Mouse (Mus musculus) layer of hippocampus, adult 11-12 months (tissue): ENCODE results near the gene Rpusd2.

Experiments used
- DNase-seq: peaks from one replicate; pipeline ENCODE4 v3.0.0; 2022; ENCODE audit warnings: low spot score

Rpusd2 gene

DNA sequence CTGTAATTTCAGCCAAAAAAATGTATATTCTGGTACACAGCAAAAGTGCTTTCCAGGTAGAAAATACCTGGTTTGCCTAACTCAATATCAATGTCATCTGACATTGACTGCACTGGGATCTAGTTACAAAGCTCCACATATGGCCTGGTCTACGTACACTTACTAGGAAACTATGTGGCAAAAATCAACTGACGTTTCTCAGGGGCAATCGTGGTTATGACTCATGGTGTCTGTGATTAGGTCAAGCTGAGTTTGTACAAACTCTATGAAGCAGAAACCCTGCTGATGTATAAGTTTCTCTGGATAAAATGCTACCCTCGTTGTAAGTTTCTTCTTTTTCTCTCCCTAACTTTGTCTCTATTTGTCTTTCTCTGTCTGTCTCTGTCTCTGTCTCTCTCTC is 2.4 kb upstream of the Rpusd2 start:
- no peak for DNase-seq

DNA sequence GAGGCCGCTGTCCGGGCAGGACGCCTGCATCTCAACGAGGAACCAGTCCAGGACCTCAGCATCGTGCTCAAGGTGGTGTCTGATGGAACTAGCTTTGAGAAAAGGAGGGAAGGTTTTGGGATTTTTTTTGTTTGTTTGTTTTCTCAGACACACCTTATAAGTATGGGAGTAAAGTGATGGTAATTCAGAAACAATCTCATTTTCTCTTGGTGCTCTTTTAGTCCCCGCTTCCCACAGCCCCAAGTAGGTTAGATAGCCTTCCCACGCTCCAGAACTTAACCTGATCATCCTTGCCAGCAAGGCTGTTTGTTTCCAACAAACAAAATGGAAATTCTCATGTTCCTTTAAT is 781 bp downstream of the Rpusd2 start:
- DNase-seq: no peak

DNA sequence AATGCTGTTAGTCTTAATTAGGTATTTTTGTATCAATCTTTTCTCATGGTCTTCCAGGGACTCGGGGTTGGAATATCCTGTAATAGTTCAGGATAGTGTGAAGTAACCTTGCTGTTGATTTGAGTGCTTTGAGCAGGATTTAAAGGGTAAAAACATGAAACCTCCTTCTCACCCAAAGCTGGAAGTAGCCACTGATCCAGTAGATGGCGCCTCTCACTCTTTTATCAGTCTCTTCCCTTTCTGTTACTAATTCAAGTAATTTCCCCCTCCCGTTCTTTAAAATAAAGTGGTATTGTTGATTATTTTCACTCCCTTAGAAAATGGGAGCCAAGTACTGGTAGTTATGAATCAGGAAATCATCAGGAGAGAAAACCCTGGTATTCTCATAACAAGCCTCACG is 6.3 kb downstream of the Rpusd2 start:
- peak; percentile 50 for DNase-seq

DNA sequence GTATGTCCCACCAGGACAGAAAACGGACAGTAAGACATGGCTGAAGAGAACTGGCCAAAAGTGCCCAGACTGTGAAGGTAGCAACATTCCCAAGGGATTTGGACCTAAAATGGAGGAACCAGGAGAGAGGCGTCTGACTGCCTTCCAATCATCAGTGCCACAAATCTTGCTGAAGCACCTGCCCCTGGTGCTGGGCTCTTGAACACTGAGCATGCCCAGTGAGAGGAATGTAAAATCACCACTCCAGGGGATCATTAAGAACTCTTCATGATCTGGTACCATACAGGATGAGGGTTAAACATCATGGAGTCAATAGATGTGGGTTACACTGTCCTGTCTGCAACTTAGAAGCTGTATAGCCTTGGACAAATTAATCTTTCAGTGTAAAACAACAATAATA is 10.6 kb downstream of the Rpusd2 start:
- DNase-seq: no peak

DNA sequence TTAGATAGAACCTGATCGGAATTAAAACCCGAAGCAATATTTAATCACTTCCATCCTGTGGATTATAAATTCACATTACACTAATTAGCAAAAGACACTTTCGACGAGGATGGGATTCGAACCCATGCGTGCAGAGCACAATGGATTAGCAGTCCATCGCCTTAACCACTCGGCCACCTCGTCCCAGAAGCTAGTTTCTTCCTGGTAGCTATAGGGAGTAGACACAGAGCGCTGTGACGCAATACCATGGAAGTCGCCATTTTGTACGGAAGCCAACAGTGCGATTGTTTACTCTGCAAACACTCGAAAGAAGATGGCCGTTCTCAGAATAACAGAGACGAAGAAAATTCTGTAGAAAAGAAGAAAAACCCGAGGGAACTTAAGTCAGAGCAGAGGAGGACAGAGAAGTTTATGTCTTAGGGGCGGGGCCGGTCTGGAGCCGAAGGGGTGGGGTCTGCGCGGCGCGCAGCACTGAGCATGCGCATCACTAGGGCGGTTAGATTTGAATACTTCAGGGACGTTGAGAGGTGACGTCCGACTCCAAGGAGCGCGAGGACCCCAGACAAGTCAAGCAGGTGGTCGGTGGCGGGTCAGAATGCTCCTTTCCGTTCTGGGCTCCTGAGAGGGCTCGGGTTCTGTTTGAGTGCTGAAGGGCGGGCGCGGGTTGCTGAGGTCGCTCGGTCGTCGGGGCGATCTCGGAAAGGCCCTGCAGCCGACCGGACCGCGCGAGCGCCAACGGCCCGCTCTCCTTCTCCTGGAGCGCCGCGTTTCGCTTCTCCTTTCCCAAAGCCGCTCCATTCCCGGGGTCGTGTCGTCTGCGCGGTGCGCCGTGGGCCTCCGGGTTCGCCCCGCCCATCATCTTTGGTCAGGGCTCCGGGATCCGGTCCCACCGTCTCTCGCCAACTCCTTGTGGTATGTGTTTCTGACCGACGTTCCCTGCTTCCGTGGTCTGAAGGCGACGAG is 12.3 kb downstream of the Rpusd2 start, which contains the start of gene Knl1:
Gene Knl1 (plus strand): TSS at position 471 of the 963 bp plus-strand sequence.
- peak; percentile 97 for DNase-seq

DNA sequence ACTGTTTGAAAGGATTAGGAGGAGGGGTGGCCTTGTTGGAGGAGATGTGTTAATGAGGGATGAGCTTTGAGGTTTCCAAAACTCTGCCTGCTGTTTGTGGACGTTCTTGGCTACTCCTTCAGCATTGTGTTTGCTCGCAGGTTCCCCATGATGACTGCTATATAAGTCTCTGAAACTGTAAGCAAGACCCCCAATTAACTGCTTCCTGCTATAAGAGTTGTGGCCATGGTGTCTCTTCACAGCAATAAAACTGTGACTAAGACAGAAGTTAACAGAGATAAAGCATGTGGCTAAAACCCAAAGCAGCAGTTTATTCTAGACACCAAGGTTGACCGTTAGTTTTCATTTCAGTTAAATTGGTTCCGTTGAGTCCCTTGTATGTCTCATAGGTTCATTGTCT is 13.3 kb downstream of the Rpusd2 start:
- no peak for DNase-seq

DNA sequence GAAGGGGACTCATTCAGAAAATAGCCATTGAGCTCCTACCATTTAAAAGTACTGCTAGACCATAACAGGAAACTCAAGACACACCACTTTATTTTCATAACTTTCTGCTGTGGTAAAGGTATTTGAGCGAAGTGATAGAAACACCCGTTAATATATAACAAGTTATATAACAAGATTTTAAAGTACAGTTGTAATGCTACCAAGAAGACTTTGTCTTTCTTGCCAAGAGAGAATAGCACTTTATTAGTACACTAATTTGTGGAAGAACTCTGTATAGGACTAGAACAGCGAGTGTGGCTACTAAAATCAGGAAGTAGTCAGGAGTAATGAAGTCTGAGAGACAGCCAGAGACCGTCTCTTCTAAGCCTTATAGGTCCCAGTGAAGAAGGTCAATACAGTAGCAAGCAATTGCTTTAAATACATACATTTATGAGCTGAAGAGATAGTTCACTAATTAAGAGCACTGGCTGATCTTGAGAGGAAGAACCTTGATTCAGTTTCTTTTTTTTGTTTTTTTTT is 15.6 kb downstream of the Rpusd2 start:
- DNase-seq: no peak

DNA sequence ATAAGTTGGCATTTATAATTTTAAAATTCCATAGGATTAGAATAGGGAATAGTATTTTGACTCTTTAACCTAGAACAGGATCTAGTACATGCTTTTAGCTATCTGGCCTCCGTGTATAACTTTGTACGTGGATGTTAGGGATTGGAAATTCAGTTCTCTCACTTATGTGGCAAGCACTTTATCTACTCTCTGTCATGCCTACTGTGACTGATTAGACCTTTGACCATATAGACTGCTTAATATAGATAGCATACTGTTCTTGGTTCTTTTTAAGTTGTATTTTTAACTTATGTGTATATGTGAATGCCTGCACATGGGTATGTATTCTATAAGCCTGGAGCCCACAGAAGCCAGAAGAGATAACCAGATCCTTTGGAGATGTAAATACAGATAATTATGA is 25.5 kb downstream of the Rpusd2 start:
- DNase-seq: no peak

DNA sequence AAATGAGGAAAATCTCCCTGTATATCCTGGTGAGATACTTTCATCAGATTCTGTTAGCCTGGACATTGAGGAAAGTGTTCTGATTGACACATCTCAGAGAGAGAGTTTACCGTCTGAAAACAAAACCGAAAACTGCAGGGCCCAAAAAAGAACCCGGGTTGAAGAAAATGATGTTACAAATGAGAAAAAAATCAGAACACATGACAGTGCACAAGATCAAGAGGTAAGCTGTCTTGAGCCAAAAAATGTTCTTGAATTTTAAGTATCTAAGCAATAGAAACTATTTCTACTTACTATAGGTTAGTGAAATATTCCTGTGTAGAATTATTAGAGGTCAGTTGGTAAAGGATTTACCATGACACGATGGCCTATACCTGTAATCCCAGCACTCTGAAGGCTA is 37.8 kb downstream of the Rpusd2 start:
- DNase-seq: no peak

DNA sequence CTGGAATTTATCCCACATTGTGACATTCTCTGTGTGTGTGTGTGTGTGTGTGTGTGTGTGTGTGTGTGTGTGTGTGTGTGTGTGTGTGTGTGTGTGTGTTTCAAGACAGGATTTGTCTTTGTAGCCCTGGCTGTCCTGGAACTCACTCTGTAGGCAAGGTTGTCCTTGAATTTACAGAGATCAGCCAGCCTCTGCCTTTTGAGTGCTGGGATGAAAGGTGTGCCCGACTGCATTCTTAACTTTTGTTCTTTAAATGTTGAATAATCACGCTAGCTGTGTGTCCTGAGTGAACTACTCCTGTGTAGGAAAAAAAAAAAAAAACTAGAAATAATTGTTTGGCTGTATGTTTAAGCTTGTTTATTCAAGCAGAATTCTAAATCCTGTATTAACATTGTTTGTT is 51.6 kb downstream of the Rpusd2 start:
- DNase-seq: no peak
